Mouse (Mus musculus) megakaryocyte, embryonic 14.5 days (primary cell): Measurements from ENCODE around the gene Ucp2.

Experiments used
- FLI1 ChIP-seq: IDR thresholded peaks from 2 replicates; pipeline ENCODE4 v1.6.1; 2012; ENCODE audit warnings: low read length, inconsistent platforms, mixed read lengths
- GATA1 ChIP-seq: IDR thresholded peaks from 3 replicates; pipeline ENCODE4 v1.6.1; 2012; ENCODE audit warnings: mixed read lengths, low read length, inconsistent platforms, borderline replicate concordance

DNA sequence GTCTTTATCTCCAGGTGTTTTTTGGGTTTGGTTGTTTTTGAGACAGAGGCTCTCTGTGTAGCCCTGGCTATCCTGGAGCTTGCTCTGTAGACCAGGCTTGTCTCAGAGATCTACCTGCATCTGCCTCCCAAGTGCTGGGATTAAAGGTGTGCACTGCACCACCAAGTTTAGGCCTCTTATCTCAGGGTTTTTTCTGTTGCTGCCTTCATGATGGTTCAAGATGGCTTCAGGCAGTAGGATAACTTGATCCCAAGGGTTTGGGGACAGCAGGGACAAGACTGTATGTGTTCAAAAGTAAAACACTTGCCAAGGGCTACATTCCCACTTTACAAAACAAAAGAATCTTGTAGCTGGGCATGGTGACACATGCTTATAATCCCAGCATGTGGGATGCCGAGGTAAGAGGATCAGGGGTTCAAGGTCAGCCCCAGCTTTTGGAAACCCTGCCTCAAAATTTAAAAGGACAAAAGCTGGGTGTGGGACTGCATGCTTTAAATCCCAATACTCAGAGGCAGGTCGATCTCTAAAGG, 8.8 kb downstream of the Ucp2 start:
- TF ChIP-seq GATA1 (no peak), FLI1 (no peak)
